Mouse (Mus musculus) stomach, postnatal 0 days (tissue): ENCODE results near the gene Sstr4. TPM values are rescaled to one million over a fixed set of nuclear protein-coding genes. Genes with fewer than 3 reads are reported as not detected.

ENCODE experiments used
- ATAC-seq: fragments of 200-750 bp; cut with Nextera tagmentation; 2 replicates; pipeline ENCODE4 v1.8.0; 2017; ENCODE audit not compliant: low FRiP score, low TSS enrichment
- DNase-seq: peaks from one replicate; pipeline ENCODE4 v3.0.0-alpha.2; 2016; ENCODE audit warnings: low spot score
- H3K27ac ChIP-seq: fragments of 300-500 bp; sonication (generic); replicated peaks from 2 replicates; pipeline ENCODE4 v1.5.1; 2014; ENCODE audit warnings: mild to moderate bottlenecking, control low read depth
- H3K27me3 ChIP-seq: fragments of 300-500 bp; sonication (generic); 2 replicates; pipeline ENCODE4 v1.6.1; 2014; ENCODE audit warnings: low read length; ENCODE audit not compliant: control insufficient read depth, insufficient read depth
- H3K36me3 ChIP-seq: fragments of 300-500 bp; sonication (generic); 2 replicates; pipeline ENCODE4 v1.6.1; 2014; ENCODE audit warnings: low read length, mixed read lengths; ENCODE audit not compliant: control insufficient read depth, insufficient read depth
- H3K4me1 ChIP-seq: fragments of 300-500 bp; sonication (generic); replicated peaks from 2 replicates; pipeline ENCODE4 v1.6.1; 2014; ENCODE audit warnings: antibody characterized with exemption; ENCODE audit not compliant: control insufficient read depth, insufficient read depth
- H3K4me2 ChIP-seq: fragments of 300-500 bp; sonication (generic); replicated peaks from 2 replicates; pipeline ENCODE4 v1.6.1; 2014; ENCODE audit warnings: low read depth, mild to moderate bottlenecking, control low read depth, moderate library complexity
- H3K4me3 ChIP-seq: fragments of 300-500 bp; sonication (generic); 2 replicates; pipeline ENCODE4 v1.5.1; 2014; ENCODE audit warnings: low read depth, low read length, control low read depth
- H3K9ac ChIP-seq: fragments of 300-500 bp; sonication (generic); 2 replicates; pipeline ENCODE4 v1.6.1; 2014; ENCODE audit warnings: mild to moderate bottlenecking, low read length, control low read depth, mixed read lengths
- H3K9me3 ChIP-seq: fragments of 300-500 bp; sonication (generic); 2 replicates; pipeline ENCODE4 v1.6.1; 2016; ENCODE audit warnings: low read length; ENCODE audit not compliant: control insufficient read depth
- CTCF ChIP-seq: IDR thresholded peaks from 2 replicates; pipeline ENCODE4 v1.5.1; 2016; ENCODE audit warnings: antibody characterized with exemption, low read depth, mild to moderate bottlenecking, moderate library complexity
- EP300 ChIP-seq: optimal IDR thresholded peaks from 2 replicates; pipeline ENCODE3; 2016; ENCODE audit warnings: antibody characterized with exemption
- WGBS: fragments of 180-500 bp; shearing (Covaris S2); extraction: QIAGEN DNeasy Blood & Tissue Kit; methylation state at CpG from one replicate; pipeline ENCODE4 v1.1.7; 2014; 5-methylcytosine and 5-hydroxymethylcytosine counted together
- polyA plus RNA-seq: library from polyadenylated mRNA; unstranded; fragments of >200 nt; fragmentation: Nextera tagmentation; extraction: Ambion mirVana; gene quantifications from 2 replicates; pipeline ENCODE4 v1.2.1, GENCODE M21; 2015

The Sstr4 gene
- polyA plus RNA-seq, 1 experiment from 2014 or later = 0.49 TPM

DNA sequence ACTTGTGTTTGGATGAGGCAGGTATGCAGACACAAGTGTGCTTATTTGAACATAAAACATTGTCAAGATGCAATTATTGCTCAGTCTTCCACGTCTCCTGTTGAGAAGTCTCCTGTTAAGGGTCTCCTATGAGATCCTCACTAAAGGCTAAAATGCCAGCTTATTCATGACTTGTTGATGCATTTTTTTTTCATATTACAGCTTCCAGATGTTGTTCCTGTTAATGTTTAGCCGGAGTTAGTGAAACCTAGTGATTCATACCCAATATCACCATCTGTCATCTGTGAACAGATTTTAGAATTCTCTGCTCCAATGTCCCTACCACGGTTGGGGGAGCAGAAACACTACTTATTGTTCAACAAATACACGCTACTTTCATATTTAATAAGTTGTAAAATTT, 35.8 kb downstream of the Sstr4 start:
- no peak for TF ChIP-seq EP300
- no peak for TF ChIP-seq CTCF
- no peaks in the 10 kb centered on the region for H3K27me3 ChIP-seq

DNA sequence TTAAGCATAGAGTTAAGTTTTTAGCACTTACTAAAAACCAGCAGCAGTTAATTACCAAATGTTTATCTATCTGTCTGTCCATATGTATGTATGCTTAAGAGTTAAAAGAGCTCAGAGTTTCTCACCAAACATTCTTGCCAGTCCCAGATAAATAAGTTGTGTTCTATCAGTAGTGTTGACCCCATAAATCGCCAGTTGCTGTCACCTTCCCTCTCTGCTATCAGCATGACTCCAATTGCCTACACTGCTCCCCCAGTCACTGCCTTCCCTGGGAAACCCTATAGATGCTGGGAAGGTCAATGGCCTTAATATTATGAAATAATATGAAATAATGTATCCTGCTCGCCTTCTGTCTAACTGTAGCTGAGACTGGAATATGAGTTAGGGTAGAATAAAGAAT, 37.2 kb downstream of the Sstr4 start:
- no peak for DNase-seq
- Histone ChIP-seq H3K4me3 (no peak overlapping the region), H3K9ac (no peak overlapping the region), H3K36me3 (no peaks in the 10 kb centered on the region), H3K4me2 (no peak overlapping the region), H3K27ac (no peak overlapping the region), H3K27me3 (no peaks in the 10 kb centered on the region), H3K9me3 (no peaks in the 10 kb centered on the region), H3K4me1 (no peaks in the 10 kb centered on the region)
- WGBS = 49% methylated on average over 2 of the region's 2 CpGs
- TF ChIP-seq EP300 = no peak
- no peak for TF ChIP-seq CTCF
- ATAC-seq = no peak

More for the DNA sequence above, 35.8 kb downstream of the Sstr4 start:
- WGBS = 63% methylated on average over 4 of the region's 4 CpGs
- H3K36me3 ChIP-seq = no peaks in the 10 kb centered on the region
- H3K4me1 ChIP-seq = no peaks in the 10 kb centered on the region
- H3K4me3 ChIP-seq = no peak overlapping the region
- no peak overlapping the region for H3K4me2 ChIP-seq
- no peak for ATAC-seq
- DNase-seq = no peak
- H3K27ac ChIP-seq = no peak overlapping the region
- H3K9ac ChIP-seq = no peak overlapping the region
- no peaks in the 10 kb centered on the region for H3K9me3 ChIP-seq

DNA sequence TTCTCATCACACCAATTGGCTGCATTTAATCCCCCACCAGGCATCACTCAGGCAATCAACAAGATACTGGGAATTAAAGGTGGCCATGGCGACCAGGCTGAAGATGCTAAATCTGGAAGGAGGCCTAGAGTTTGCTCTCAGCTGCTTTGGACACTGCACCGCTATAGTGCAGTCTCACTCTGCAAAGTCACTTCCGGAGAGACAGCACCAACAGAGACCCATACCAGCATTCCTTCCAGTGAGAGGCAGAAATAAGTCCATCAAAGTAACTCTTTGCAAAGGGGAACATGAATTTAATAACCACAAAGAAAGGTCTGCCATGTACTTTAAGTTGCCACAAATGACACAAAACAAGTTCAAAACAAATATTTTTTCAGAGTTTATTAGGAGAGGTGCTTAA, 41.1 kb downstream of the Sstr4 start:
- Histone ChIP-seq H3K9me3 (no peaks in the 10 kb centered on the region), H3K4me3 (no peak overlapping the region), H3K4me1 (no peaks in the 10 kb centered on the region), H3K27me3 (no peaks in the 10 kb centered on the region), H3K36me3 (no peaks in the 10 kb centered on the region), H3K27ac (no peak overlapping the region), H3K4me2 (no peak overlapping the region), H3K9ac (no peak overlapping the region)
- DNase-seq (no peak), ATAC-seq (no peak)
- WGBS = 59% methylated on average over 3 of the region's 3 CpGs
- TF ChIP-seq EP300 (no peak), CTCF (no peak)

DNA sequence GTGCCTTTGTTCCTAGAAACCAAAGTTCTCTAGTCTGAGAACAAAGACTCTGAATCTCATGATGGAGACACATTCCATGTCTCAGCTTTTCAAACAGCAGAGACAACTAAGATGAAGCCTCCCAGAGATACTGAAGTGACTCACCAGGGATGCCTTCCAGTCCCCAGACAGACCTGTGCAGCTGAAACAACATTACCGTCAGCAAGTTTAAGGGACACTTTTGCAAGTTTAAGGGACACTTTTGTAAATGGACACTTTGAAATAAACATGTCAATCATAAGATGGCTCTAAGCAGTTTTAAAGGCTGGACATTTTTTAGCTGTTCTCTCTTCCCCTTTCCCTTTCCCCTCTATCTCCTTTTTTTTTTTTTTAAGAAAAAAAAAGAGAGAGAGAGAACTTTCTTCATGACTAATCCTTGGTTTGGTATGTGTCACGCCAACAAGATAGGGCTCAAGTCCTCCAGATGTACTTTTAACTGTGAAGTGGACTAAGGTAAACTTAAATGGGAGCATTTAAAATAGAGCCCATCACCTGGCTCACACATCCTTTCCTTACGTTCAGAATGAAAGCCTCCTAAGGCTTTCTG, 44.6 kb downstream of the Sstr4 start:
- Histone ChIP-seq H3K27ac (no peak overlapping the region), H3K4me2 (no peak overlapping the region), H3K27me3 (no peaks in the 10 kb centered on the region), H3K4me3 (no peak overlapping the region), H3K9me3 (no peaks in the 10 kb centered on the region), H3K9ac (no peak overlapping the region), H3K4me1 (no peaks in the 10 kb centered on the region), H3K36me3 (no peaks in the 10 kb centered on the region)
- no peak for DNase-seq
- TF ChIP-seq CTCF = no peak
- no peak for TF ChIP-seq EP300
- WGBS = 45% methylated on average over 3 of the region's 3 CpGs
- no peak for ATAC-seq

DNA sequence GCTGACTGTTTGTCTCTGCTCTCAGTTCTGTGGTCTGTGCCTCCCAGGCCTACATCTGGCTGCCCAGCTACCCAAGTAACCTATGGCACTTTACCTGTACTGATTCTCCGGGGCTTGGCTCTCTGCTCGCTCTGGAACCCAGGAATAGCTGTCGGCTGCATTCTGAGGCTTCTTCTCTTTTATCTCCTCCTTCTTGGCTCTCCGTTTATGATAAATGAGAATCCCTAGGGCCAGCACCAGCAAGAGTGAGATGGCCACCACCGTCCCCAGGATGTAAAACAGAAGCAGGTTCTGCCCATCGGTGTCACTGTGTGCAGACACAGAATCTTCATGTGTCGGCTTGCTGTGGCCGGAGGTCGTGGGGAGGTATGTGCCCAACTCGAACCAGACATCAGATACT, 46.3 kb downstream of the Sstr4 start:
- H3K4me1 ChIP-seq = no peaks in the 10 kb centered on the region
- H3K27ac ChIP-seq = no peak overlapping the region
- no peak for ATAC-seq
- no peaks in the 10 kb centered on the region for H3K9me3 ChIP-seq
- 0 out of 2 replicates have a peak overlapping the region, but pooled peaks have one; percentile 4 for H3K4me2 ChIP-seq
- H3K9ac ChIP-seq = no peak overlapping the region
- H3K4me3 ChIP-seq = peak overlapping the region; percentile 17; the same call in 1 of the 2 replicates
- 86% methylated on average over 10 of the region's 10 CpGs for WGBS
- no peaks in the 10 kb centered on the region for H3K27me3 ChIP-seq
- no peaks in the 10 kb centered on the region for H3K36me3 ChIP-seq
- no peak for TF ChIP-seq EP300
- TF ChIP-seq CTCF = no peak
- no peak for DNase-seq

DNA sequence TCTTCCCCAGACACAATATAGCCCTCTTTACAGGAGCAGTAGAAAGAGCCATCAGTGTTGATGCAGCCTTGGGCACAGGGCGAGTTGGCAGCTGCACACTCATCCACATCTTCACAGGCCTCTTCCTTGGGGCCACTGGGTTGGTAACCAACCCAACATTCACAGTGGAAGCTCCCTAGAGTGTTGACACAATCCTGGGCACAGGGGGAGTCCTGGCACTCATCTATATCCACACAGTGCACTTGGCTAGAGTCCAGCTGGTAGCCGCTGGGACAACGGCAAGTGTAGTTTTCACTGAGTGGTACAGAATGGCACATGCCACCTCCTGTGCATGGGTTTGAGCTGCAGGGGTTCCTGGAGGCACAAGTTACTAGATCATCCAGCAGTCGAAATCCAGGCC, 47.0 kb downstream of the Sstr4 start:
- Histone ChIP-seq H3K9me3 (no peaks in the 10 kb centered on the region), H3K27me3 (no peaks in the 10 kb centered on the region), H3K36me3 (no peaks in the 10 kb centered on the region), H3K27ac (no peak overlapping the region), H3K4me3 (peak overlapping the region; percentile 17; the same call in 1 of the 2 replicates), H3K4me2 (peak overlapping the region; percentile 14; the same call in 1 of the 2 replicates), H3K9ac (no peak overlapping the region; the same call in 1 of the 2 replicates), H3K4me1 (no peaks in the 10 kb centered on the region)
- DNase-seq (no peak), ATAC-seq (no peak)
- TF ChIP-seq EP300 (no peak), CTCF (no peak)
- 84% methylated on average over 4 of the region's 4 CpGs for WGBS
